Mouse (Mus musculus): ENCODE measurements around the gene Exosc9. TPM values are rescaled to one million over a fixed set of nuclear protein-coding genes. Genes with fewer than 3 reads are reported as not detected.

Gene Exosc9
- polyA plus RNA-seq, 1 experiment from 2014 or later = 86.9 TPM

Other genes with a start within 250 kb of the Exosc9 start
- gene Anxa5, start 76.7 kb upstream of the Exosc9 start, polyA plus RNA-seq (2015; fragmentation: Nextera tagmentation; extraction: Ambion mirVana) = 54.3 and 72.7 TPM in 2 replicates
- gene 1810062G17Rik, start 76.7 kb upstream of the Exosc9 start, polyA plus RNA-seq (2015; fragmentation: Nextera tagmentation; extraction: Ambion mirVana) = 0.27 TPM in 1 of 2 replicates, not detected in the other
- gene Gm11549, start 30.8 kb upstream of the Exosc9 start, polyA plus RNA-seq (2015; fragmentation: Nextera tagmentation; extraction: Ambion mirVana) = 0.39 TPM in 2 replicates
- 75.6 and 94.1 TPM in 2 replicates for gene Ccna2, start 19.5 kb downstream of the Exosc9 start, polyA plus RNA-seq (2015; fragmentation: Nextera tagmentation; extraction: Ambion mirVana)
- 21.3 and 21.8 TPM in 2 replicates for gene Bbs7, start 60.9 kb downstream of the Exosc9 start, polyA plus RNA-seq (2015; fragmentation: Nextera tagmentation; extraction: Ambion mirVana)
- gene Trpc3, start 137.6 kb downstream of the Exosc9 start, polyA plus RNA-seq (2015; fragmentation: Nextera tagmentation; extraction: Ambion mirVana) = 2.9 and 3.6 TPM in 2 replicates

All from forebrain, embryonic 16.5 days (tissue).